Mouse (Mus musculus) stomach, embryonic 16.5 days (tissue): ENCODE results near the gene Ucp3. TPM values are rescaled to one million over a fixed set of nuclear protein-coding genes. Genes with fewer than 3 reads are reported as not detected.
A peak's percentile ranks its signal among the peaks of the same experiment; 100 is the strongest.

ENCODE experiments used
- ATAC-seq: fragments of 200-750 bp; cut with Nextera tagmentation; 2 replicates; pipeline ENCODE4 v1.8.0; 2017; ENCODE audit warnings: moderate number of reproducible peaks, moderate TSS enrichment; ENCODE audit not compliant: insufficient read depth, low FRiP score
- H3K27ac ChIP-seq: fragments of 300-500 bp; sonication (generic); 2 replicates; pipeline ENCODE4 v1.5.1; 2014; ENCODE audit warnings: low read length
- H3K27me3 ChIP-seq: fragments of 300-500 bp; sonication (generic); 2 replicates; pipeline ENCODE4 v1.6.1; 2014; ENCODE audit warnings: low read length, control low read depth, mixed read lengths; ENCODE audit not compliant: control insufficient read depth, insufficient read depth
- H3K36me3 ChIP-seq: fragments of 300-500 bp; sonication (generic); 2 replicates; pipeline ENCODE4 v1.6.1; 2014; ENCODE audit warnings: low read length; ENCODE audit not compliant: control insufficient read depth, insufficient read depth
- H3K4me1 ChIP-seq: fragments of 300-500 bp; sonication (generic); 2 replicates; pipeline ENCODE4 v1.6.1; 2014; ENCODE audit warnings: low read length, control low read depth, mixed read lengths; ENCODE audit not compliant: control insufficient read depth, insufficient read depth
- H3K4me2 ChIP-seq: fragments of 300-500 bp; sonication (generic); 2 replicates; pipeline ENCODE4 v1.6.1; 2014; ENCODE audit warnings: low read depth, low read length, mixed read lengths
- H3K4me3 ChIP-seq: fragments of 300-500 bp; sonication (generic); replicated peaks from 2 replicates; pipeline ENCODE4 v1.5.1; 2014; ENCODE audit warnings: mild to moderate bottlenecking, low read length
- H3K9ac ChIP-seq: fragments of 300-500 bp; sonication (generic); 2 replicates; pipeline ENCODE4 v1.6.1; 2014; ENCODE audit warnings: low read length
- H3K9me3 ChIP-seq: fragments of 300-500 bp; sonication (generic); replicated peaks from 2 replicates; pipeline ENCODE4 v1.6.1; 2016; ENCODE audit warnings: low read length, control low read depth; ENCODE audit not compliant: control insufficient read depth
- WGBS: fragments of 180-500 bp; shearing (Covaris S2); extraction: QIAGEN DNeasy Blood & Tissue Kit; methylation state at CpG from one replicate; pipeline ENCODE4 v1.1.7; 2014; 5-methylcytosine and 5-hydroxymethylcytosine counted together
- polyA plus RNA-seq: library from polyadenylated mRNA; unstranded; fragments of >200 nt; fragmentation: Nextera tagmentation; extraction: Ambion mirVana; gene quantifications from 2 replicates; pipeline ENCODE4 v1.2.1, GENCODE M21; 2015

Ucp3 gene
- polyA plus RNA-seq, 1 experiment from 2014 or later, result 0.10 TPM

DNA sequence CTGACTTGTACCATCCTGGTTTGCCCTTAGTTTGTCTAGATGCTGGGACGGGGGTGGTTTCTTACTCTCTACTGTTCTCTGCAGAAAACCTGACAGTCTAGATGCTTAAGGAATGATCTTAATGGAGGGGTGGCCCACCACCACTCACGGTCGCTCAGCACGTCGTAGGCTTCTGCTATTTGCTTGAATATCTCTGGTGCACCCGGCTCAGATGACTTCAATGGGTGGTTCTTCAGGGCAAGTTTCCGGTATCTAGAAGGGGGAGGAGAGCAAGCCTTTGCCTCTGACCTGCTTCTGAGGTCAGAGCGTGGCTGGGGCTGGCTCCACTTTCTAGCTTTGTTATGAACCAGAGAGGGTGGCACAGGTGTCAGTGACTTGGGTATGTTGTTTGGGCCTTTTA, 38.8 kb downstream of the Ucp3 start:
- Histone ChIP-seq H3K36me3 (no peaks in the 10 kb centered on the region), H3K9me3 (no peaks in the 10 kb centered on the region), H3K27me3 (no peaks in the 10 kb centered on the region), H3K4me1 (no peaks in the 10 kb centered on the region), H3K4me3 (no peak overlapping the region), H3K27ac (no peak overlapping the region), H3K4me2 (no peak overlapping the region), H3K9ac (no peak overlapping the region)
- 63% methylated on average over 8 of the region's 8 CpGs for WGBS
- ATAC-seq, result no peak

DNA sequence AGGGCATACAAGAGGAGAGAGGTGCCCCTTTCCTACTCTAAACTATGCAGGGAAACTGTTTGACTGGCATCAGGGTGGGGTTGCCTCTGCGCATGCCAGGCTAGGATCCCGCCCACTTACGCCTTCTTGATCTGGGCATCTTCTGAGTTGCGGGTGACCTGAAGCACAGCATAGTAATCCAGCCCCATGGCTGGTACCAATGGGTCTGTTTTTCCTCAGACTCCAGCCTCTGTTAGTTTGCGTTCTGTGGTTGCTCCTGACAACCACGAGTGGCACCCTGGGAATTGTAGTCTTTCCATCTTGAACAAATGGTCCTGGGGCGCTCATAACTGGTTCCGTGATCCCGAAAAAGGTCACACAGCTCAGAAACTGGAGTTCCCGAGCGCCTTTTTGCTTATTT, 41.8 kb downstream of the Ucp3 start, which contains the start of gene Dnajb13:
TSS of gene Dnajb13 (minus strand) at position 388 of the 400 bp plus-strand sequence.
- WGBS, result 46% methylated on average over 11 of the region's 11 CpGs
- H3K4me2 ChIP-seq, result peak within 1 kb of the TSS; percentile 8; the same call in 1 of the 2 replicates

DNA sequence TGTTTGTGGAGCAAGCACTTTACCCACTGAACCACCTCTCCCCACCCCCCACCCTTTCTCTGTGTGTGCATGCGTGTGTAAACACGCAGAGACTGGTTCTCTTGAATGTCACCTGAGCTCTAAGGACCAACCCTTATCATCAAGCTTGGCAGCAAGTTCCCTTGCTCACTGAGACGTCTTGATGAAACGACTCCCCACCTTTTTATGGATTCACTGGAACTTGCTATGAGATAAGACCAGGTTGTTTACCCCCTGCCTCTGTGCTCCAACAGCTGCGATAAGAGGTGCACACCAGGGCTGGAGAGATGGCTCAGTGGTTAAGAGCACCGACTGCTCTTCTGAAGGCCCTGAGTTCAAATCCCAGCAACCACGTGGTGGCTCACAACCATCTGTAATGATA, 47.4 kb downstream of the Ucp3 start:
- H3K9ac ChIP-seq, result no peak overlapping the region
- no peaks in the 10 kb centered on the region for H3K27me3 ChIP-seq
- ATAC-seq, result no peak
- WGBS, result 54% methylated on average over 7 of the region's 7 CpGs
- H3K4me3 ChIP-seq, result no peak overlapping the region
- H3K36me3 ChIP-seq, result no peaks in the 10 kb centered on the region
- H3K27ac ChIP-seq, result no peak overlapping the region
- H3K4me2 ChIP-seq, result no peak overlapping the region
- H3K4me1 ChIP-seq, result no peaks in the 10 kb centered on the region
- no peaks in the 10 kb centered on the region for H3K9me3 ChIP-seq

More for the DNA sequence above, 41.8 kb downstream of the Ucp3 start, which contains the start of gene Dnajb13:
- no peak for ATAC-seq
- Histone ChIP-seq H3K4me3 (no peak within 1 kb of the TSS), H3K27me3 (no peaks in the 10 kb centered on the region), H3K9me3 (no peaks in the 10 kb centered on the region), H3K4me1 (no peaks in the 10 kb centered on the region), H3K27ac (no peak within 1 kb of the TSS), H3K36me3 (no peaks in the 10 kb centered on the region), H3K9ac (no peak within 1 kb of the TSS)

DNA sequence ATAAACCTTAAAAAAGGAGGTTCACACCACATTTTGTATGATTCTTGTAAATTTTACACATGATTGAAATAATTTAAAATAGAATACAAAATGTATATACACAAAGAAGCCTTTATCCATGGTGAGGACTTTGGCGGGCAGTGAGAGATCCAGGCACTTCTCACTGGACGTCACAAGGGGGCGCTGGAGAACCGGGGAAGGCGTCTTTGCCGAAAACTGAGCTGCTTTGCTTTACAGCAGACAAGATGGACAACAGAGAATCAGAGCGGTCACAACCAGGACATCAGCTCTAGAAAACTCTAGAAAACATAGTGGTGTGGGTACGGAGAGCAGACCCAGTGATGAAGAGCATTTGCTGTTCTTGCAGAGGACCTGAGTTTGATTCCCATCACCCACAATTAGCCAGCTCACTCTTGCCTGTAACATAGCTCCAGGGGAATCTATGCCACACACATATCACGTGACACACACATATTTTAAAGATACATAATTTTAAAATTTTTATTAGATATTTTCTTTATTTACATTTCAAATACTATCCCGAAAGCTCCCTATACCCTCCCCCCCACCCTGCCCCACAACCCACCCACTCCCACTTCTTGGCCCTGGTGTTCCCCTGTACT, 48.0 kb downstream of the Ucp3 start:
- H3K9me3 ChIP-seq, result no peaks in the 10 kb centered on the region
- no peak overlapping the region for H3K27ac ChIP-seq
- no peak for ATAC-seq
- peak overlapping the region; percentile 54; the same call in 1 of the 2 replicates for H3K9ac ChIP-seq
- H3K27me3 ChIP-seq, result no peaks in the 10 kb centered on the region
- WGBS, result 17% methylated on average over 10 of the region's 10 CpGs
- no peaks in the 10 kb centered on the region for H3K4me1 ChIP-seq
- H3K4me3 ChIP-seq, result no peak overlapping the region
- 0 out of 2 replicates have a peak overlapping the region, but pooled peaks have one; percentile 32 for H3K4me2 ChIP-seq
- H3K36me3 ChIP-seq, result no peaks in the 10 kb centered on the region

DNA sequence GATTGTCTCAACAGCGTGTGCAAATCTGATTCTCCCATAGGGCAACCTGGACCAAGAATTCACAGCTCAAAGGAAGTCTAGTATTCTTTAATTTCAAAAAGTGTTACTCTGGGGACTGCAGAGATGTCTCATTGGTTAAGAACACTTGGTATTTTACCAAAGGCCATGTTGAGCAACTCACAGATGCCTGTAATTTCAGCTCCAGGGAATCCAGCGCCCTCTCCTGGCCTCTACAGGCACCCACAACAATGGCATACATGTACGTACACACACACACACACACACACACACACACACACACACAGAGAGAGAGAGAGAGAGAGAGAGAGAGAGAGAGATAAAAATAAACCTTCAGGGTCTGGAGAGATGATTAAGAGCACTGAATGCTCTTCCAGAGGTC, 49.4 kb downstream of the Ucp3 start:
- Histone ChIP-seq H3K27me3 (no peaks in the 10 kb centered on the region), H3K4me1 (no peaks in the 10 kb centered on the region), H3K4me3 (no peak overlapping the region), H3K4me2 (no peak overlapping the region), H3K36me3 (no peaks in the 10 kb centered on the region), H3K9me3 (no peaks in the 10 kb centered on the region), H3K27ac (no peak overlapping the region), H3K9ac (no peak overlapping the region)
- 70% methylated on average over 3 of the region's 3 CpGs for WGBS
- ATAC-seq, result no peak

DNA sequence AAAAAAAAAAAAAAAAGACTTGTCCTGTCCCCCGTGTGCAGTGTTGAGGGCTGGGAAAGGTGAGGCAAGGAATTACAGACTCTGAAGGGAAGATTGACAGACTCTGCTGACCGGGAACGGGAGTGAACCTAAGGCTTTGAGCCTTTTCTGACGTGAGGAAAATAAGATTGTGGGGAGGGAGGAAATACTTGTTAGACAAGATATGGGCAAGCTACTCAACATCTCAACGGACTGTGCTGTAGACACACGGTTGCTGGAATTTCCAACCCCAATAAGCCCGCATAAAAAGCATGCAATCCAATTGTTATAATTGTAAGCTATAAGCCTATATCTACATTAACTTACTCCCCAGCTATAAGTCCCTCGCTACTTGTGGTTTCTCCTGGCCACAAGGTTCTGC, 51.9 kb downstream of the Ucp3 start:
- Histone ChIP-seq H3K36me3 (no peaks in the 10 kb centered on the region), H3K9ac (no peak overlapping the region), H3K4me1 (no peaks in the 10 kb centered on the region), H3K4me3 (no peak overlapping the region), H3K27me3 (no peaks in the 10 kb centered on the region), H3K9me3 (no peaks in the 10 kb centered on the region), H3K27ac (no peak overlapping the region), H3K4me2 (no peak overlapping the region)
- 51% methylated on average over 8 of the region's 8 CpGs for WGBS
- no peak for ATAC-seq

DNA sequence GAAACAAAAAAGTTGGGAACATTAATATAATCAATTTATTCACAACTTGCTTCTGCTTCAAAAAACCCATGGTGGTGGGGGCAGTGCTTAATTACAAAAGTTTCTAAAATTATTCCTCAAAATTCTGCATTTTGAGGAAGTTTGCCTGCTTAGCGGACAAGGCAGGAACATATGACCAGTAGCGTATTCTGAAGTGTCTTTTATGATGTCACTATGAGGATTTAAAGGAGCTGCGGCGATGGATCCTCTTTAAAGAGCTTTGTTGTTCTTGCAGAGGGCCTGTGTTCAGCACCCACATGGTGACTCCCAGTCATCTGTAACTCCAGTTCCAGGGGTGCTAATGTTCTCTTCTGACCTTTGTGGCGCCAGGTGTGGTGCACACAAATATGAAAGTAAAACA, 58.0 kb downstream of the Ucp3 start:
- Histone ChIP-seq H3K9me3 (no peaks in the 10 kb centered on the region), H3K27ac (no peak overlapping the region), H3K27me3 (no peaks in the 10 kb centered on the region), H3K36me3 (no peaks in the 10 kb centered on the region), H3K9ac (no peak overlapping the region), H3K4me1 (no peaks in the 10 kb centered on the region), H3K4me2 (no peak overlapping the region), H3K4me3 (no peak overlapping the region)
- no peak for ATAC-seq
- WGBS, result 87% methylated on average over 5 of the region's 5 CpGs

DNA sequence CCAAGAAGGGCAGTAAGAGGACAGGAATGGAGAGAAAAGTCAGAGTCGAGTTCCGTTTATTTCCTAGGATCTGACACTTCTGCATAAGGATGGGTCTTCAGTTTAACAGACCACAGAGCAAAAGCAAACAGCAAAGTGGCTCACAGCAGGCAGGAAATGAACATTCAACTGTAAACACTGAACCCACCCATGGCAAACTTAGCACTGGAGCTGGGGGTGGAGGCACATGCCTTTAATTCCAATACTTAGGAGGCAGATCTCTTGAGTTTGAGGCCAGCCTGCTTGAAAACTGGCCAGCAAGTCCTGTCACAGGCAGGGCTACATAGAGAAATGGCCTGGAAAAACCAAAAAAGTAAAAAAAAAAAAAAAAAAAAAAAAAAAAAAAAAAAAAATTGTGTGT, 60.7 kb downstream of the Ucp3 start:
- Histone ChIP-seq H3K4me3 (no peak overlapping the region), H3K9ac (no peak overlapping the region)
- WGBS, result 42% methylated on average over 2 of the region's 2 CpGs

DNA sequence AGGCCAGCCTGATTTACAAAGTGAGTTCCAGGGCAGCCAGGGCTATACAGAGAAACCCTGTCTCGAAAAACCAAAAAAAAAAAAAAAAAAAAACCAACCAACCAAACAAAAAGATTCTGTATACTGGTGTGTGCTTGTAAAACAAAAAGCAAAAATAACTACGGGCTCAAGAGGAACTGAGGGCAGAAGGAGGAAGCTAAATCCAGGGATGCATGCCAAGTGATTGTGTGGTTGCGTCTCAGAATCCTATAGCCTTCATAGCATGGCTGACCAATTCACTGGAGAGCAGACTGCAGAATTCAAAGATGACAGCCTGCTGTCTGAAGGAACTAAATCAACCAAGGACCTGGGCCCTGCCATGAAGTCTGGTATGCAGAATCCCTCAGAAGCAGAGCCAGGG, 61.4 kb downstream of the Ucp3 start:
- WGBS, result 79% methylated on average over 3 of the region's 3 CpGs
- no peak overlapping the region for H3K4me2 ChIP-seq
- peaks cover 2% of the 10 kb centered on the region for H3K36me3 ChIP-seq
- ATAC-seq, result no peak
- no peak overlapping the region for H3K4me3 ChIP-seq
- peaks cover 10% of the 10 kb centered on the region for H3K4me1 ChIP-seq
- no peak overlapping the region for H3K27ac ChIP-seq
- H3K9me3 ChIP-seq, result no peaks in the 10 kb centered on the region
- no peaks in the 10 kb centered on the region for H3K27me3 ChIP-seq
- H3K9ac ChIP-seq, result no peak overlapping the region

More for the DNA sequence above, 60.7 kb downstream of the Ucp3 start:
- H3K9me3 ChIP-seq, result no peaks in the 10 kb centered on the region
- peak overlapping the region; percentile 16; the same call in 1 of the 2 replicates for H3K27ac ChIP-seq
- H3K4me1 ChIP-seq, result peaks cover 10% of the 10 kb centered on the region
- no peak overlapping the region for H3K4me2 ChIP-seq
- no peaks in the 10 kb centered on the region for H3K36me3 ChIP-seq
- no peaks in the 10 kb centered on the region for H3K27me3 ChIP-seq
- ATAC-seq, result no peak
